Mouse (Mus musculus) ES-E14 (cell line): ENCODE results near the gene Setx. TPM values are rescaled to one million over a fixed set of nuclear protein-coding genes. Genes with fewer than 3 reads are reported as not detected.
A peak's percentile ranks its signal among the peaks of the same experiment; 100 is the strongest.
"Not testable (repeated sequence)": the region's sequence is repeated elsewhere in the genome, so short reads cannot be mapped to it uniquely, and the experiment has no call there.

Experiments
- DNase-seq: peaks from one replicate; pipeline ENCODE4 v3.0.0-alpha.2; 2013; ENCODE audit warnings: low read depth, low spot score
- H3K27ac ChIP-seq: 2 replicates; pipeline ENCODE4 v1.5.1; 2012; ENCODE audit warnings: low read depth, mild to moderate bottlenecking, low read length, moderate library complexity, mixed read lengths; ENCODE audit not compliant: poor library complexity, insufficient read depth, severe bottlenecking
- H3K36me3 ChIP-seq: 2 replicates; pipeline ENCODE4 v1.6.1; 2012; ENCODE audit warnings: mild to moderate bottlenecking, low read length, moderate library complexity, mixed read lengths; ENCODE audit not compliant: control insufficient read depth, poor library complexity, insufficient read depth, severe bottlenecking
- H3K4me1 ChIP-seq, 2 experiments: fragments of 150-350 bp in 1 of 2; sonication (generic) in 1 of 2; 2 replicates each; pipeline ENCODE4 v1.6.1; 2012; ENCODE audit warnings: low read length in 2 of 2, mild to moderate bottlenecking in 1 of 2, mixed read lengths in 1 of 2; ENCODE audit not compliant: control insufficient read depth in 2 of 2, insufficient read depth in 2 of 2, poor library complexity in 1 of 2
- H3K4me3 ChIP-seq, 2 experiments: fragments of 150-350 bp in 1 of 2; sonication (generic) in 1 of 2; 2 replicates each; pipeline ENCODE4 v1.5.1; 2012; ENCODE audit warnings: low read length in 2 of 2, low read depth in 1 of 2, mild to moderate bottlenecking in 1 of 2, mixed read lengths in 1 of 2; ENCODE audit not compliant: insufficient read depth in 1 of 2, poor library complexity in 1 of 2, severe bottlenecking in 1 of 2
- H3K9ac ChIP-seq: 2 replicates; pipeline ENCODE4 v1.6.1; 2012; ENCODE audit warnings: low read depth, mild to moderate bottlenecking, low read length, mixed read lengths; ENCODE audit not compliant: poor library complexity, insufficient read depth, severe bottlenecking
- H3K9me3 ChIP-seq: fragments of 150-350 bp; sonication (generic); 2 replicates; pipeline ENCODE4 v1.6.1; 2012; ENCODE audit warnings: low read depth, mild to moderate bottlenecking, low read length; ENCODE audit not compliant: control insufficient read depth, insufficient read depth
- CHD2 ChIP-seq: IDR thresholded peaks from 2 replicates; pipeline ENCODE4 v1.6.1; 2014; ENCODE audit warnings: mild to moderate bottlenecking, low read depth, low read length, inconsistent platforms
- HCFC1 ChIP-seq: IDR thresholded peaks from 2 replicates; pipeline ENCODE4 v1.6.1; 2012; ENCODE audit warnings: low read length, inconsistent platforms, borderline replicate concordance; ENCODE audit not compliant: insufficient read depth
- MAFK ChIP-seq: IDR thresholded peaks from 2 replicates; pipeline ENCODE4 v1.6.1; 2014; ENCODE audit warnings: mild to moderate bottlenecking, low read depth, low read length, inconsistent platforms; ENCODE audit not compliant: insufficient read depth
- ZC3H11A ChIP-seq: IDR thresholded peaks from 2 replicates; pipeline ENCODE4 v1.6.1; 2012; ENCODE audit warnings: low read depth, mild to moderate bottlenecking, inconsistent platforms, low read length, borderline replicate concordance
- ZNF384 ChIP-seq: IDR thresholded peaks from 2 replicates; pipeline ENCODE4 v1.6.1; 2012; ENCODE audit warnings: low read depth, low read length, inconsistent platforms
- in situ Hi-C, 2 experiments: fragments of 600-800 bp; cut with MboI; formaldehyde crosslinking; loops; one replicate each; pipeline ENCODE4 v1.15.1; 2025; ENCODE audit warnings: low sequenced_read_pairs in 2 of 2, inconsistent platforms in 1 of 2; ENCODE audit not compliant: unreplicated experiment in 2 of 2
- total RNA-seq: library from RNA; depleted of rRNA; stranded (reverse); fragments of 300-350 nt; gene quantifications from 2 replicates; pipeline ENCODE4 v1.2.3, GENCODE M21; 2012

The Setx gene
- total RNA-seq, 1 experiment, result 123 TPM

DNA sequence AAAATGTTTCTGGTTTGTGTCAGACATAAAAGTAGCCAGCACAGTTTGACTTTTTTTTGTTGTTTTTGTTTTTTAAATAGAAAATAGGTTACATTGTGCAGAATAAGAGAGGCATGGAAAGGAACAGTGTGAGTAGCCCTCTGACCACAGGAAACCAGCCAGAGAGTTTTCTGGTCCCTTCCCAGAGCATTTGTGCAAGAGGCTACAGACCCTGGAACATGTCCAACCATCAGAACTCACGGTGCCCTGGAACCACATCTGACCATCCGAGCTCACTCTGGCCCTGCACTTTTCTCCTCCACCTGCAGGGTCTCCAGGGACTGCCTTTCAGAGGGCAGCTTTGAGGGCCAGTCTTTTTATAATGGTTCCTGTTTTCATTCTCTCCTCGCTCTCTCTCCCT, 42.0 kb upstream of the Setx start:
- DNase-seq, result no peak
- TF ChIP-seq MAFK (no peak), ZNF384 (no peak), CHD2 (no peak), ZC3H11A (no peak), HCFC1 (no peak)
- in situ Hi-C loops, result no loop called here
- H3K9ac ChIP-seq, result no peak overlapping the region
- no peaks in the 10 kb centered on the region for H3K9me3 ChIP-seq
- no peak overlapping the region for H3K27ac ChIP-seq
- no peak overlapping the region for H3K4me3 ChIP-seq
- no peaks in the 10 kb centered on the region; a peak in 1 of 4 replicates for H3K4me1 ChIP-seq
- H3K36me3 ChIP-seq, result peaks cover 61% of the 10 kb centered on the region

DNA sequence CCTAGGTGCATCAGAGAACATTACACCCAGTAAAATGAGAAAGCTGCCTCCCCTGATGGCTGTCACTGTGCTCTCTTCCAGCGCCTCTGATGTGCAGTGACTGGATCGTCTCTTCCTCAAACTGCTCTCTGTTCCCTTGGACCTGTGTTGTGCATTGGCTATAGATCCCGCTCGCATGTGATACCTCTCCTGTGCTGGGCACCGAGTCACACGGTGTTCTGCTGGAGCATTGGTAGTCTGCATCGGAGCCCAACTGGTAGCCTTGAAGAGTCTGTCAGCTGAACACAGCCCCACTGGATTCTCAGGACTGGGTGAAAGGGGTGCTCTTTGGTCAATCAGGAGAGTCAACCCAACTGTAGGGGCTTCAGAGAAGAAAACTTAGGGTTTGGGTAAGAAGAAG, 38.0 kb upstream of the Setx start:
- TF ChIP-seq MAFK, result no peak
- TF ChIP-seq ZC3H11A, result no peak
- no peak for TF ChIP-seq HCFC1
- TF ChIP-seq ZNF384, result no peak
- TF ChIP-seq CHD2, result no peak
- Histone ChIP-seq H3K4me3 (no peak overlapping the region), H3K36me3 (peaks cover 44% of the 10 kb centered on the region), H3K9ac (no peak overlapping the region), H3K27ac (no peak overlapping the region), H3K4me1 (no peaks in the 10 kb centered on the region), H3K9me3 (no peaks in the 10 kb centered on the region)
- DNase-seq, result no peak
- in situ Hi-C loops, result no loop called here

DNA sequence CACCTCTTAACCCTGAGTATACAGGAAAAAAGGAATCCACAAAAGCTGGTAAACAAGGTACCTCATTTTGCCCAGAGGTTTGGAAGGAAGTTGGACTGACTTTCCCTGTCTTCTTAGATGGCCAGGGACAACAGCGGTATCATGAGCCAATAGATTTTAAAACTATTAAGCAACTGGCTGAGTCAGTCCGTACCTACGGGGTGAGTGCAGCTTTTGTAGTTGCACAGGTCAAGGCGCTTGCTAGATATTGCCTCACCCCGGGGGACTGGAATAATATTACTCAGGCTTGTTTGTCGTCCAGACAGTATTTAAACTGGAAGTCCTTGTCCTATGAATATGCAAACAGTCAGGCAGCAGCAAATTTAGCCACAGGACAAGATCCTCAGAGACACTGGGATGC, 34.7 kb upstream of the Setx start:
- H3K9ac ChIP-seq, DNase-seq, in situ Hi-C loops, H3K4me3 ChIP-seq, H3K27ac ChIP-seq, H3K9me3 ChIP-seq, H3K4me1 ChIP-seq: not testable (repeated sequence)
- H3K36me3 ChIP-seq, result peaks cover 26% of the 10 kb centered on the region

DNA sequence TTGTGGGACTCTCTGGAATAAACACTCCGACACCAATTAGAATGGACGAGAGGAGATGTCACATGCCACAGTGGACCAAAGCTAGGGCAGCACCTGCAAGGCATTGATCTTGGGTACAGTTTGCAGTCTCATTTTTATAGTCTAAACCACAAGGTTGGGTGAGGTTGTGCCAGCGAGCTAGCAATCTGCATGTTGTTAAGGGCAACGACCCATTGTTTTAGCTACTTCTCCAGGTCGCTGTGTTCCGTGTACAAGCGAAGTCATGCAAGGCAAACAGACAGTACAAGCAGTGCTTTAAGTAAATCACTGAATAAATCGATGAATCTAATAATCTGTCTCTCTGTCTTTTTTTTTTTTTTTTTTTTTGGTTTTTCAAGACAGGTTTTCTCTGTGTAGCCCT, 28.3 kb upstream of the Setx start:
- TF ChIP-seq MAFK (no peak), HCFC1 (no peak), ZC3H11A (no peak), CHD2 (no peak), ZNF384 (0 out of 2 replicates have a peak, but pooled peaks have one; percentile 53)
- H3K4me1 ChIP-seq, result peaks cover 6 to 10% of the 10 kb centered on the region in 2 experiments
- DNase-seq, result no peak
- H3K27ac ChIP-seq, result peak overlapping the region; percentile 54; the same call in 1 of the 2 replicates
- no peak overlapping the region; the same call in 1 of the 2 replicates for H3K9ac ChIP-seq
- H3K9me3 ChIP-seq, result no peaks in the 10 kb centered on the region
- in situ Hi-C loops, result no loop called here
- no peaks in the 10 kb centered on the region for H3K36me3 ChIP-seq
- H3K4me3 ChIP-seq, result no peak overlapping the region

DNA sequence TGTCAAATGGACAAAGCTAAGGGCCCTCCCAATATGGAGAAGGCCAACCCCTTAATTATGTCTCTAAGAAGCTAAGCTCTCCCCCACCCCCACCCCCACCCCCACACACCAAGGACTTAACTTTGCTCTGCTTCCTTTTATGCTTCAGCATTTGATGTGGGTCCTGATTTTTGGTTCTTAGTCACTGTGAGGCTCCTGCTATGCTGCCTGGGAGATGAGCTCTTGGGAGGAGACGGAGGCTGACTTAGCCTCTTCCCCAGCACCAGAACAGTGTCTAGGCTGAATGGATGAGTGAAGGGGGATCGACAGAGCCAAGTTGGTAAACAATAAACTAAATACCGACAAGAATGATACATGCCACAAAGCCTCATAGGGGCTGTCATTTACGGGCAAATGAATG, 27.2 kb upstream of the Setx start:
- H3K36me3 ChIP-seq, result no peaks in the 10 kb centered on the region
- TF ChIP-seq HCFC1 (no peak), ZC3H11A (no peak), CHD2 (no peak), ZNF384 (no peak), MAFK (no peak)
- H3K9me3 ChIP-seq, result no peaks in the 10 kb centered on the region
- peak overlapping the region; percentile 97 for H3K27ac ChIP-seq
- peaks cover 6 to 10% of the 10 kb centered on the region in 2 experiments for H3K4me1 ChIP-seq
- DNase-seq, result no peak
- no peak overlapping the region for H3K9ac ChIP-seq
- H3K4me3 ChIP-seq, result no peak overlapping the region
- in situ Hi-C loops, result no loop called here
